Mouse (Mus musculus): ENCODE data around the gene Spire2.

DNA sequence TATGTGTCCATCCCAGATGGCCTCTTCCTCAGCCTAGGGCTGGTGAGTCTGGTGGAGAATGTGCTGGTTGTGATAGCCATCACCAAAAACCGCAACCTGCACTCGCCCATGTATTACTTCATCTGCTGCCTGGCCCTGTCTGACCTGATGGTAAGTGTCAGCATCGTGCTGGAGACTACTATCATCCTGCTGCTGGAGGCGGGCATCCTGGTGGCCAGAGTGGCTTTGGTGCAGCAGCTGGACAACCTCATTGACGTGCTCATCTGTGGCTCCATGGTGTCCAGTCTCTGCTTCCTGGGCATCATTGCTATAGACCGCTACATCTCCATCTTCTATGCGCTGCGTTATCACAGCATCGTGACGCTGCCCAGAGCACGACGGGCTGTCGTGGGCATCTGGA lies 75.1 kb downstream of the Spire2 start:
- TF ChIP-seq POLR2A (IDR thresholded peaks at IDR 0.05; ENCODE audit: low read depth, low read length) (no peak), CTCF (IDR thresholded peaks at IDR 0.05; ENCODE audit: extremely low read depth, insufficient read length, insufficient replicate concordance, low read depth, low read length) (no peak)
